ENCODE assay signal across 8 mouse cellular contexts in genomic region chr3:20661883-20662282, GRCm38 (mm10).
DNase-seq lines count a peak whose midpoint lies in the region; ATAC-seq and TF ChIP-seq lines count a peak whose summit lies in the region.

No protein-coding gene starts in this region.

- 18% methylated on average over 1 of the region's 1 CpGs for WGBS in stomach, postnatal 0 days

- TF ChIP-seq CTCF in stomach, postnatal 0 days (IDR thresholded peaks at IDR 0.05; ENCODE audit: low read depth): no peak

- H3K27ac ChIP-seq in stomach, postnatal 0 days (replicated peaks): no peak overlapping the region

- H3K36me3 ChIP-seq in stomach, postnatal 0 days (ENCODE audit: control insufficient read depth, insufficient read depth, low read length): no peaks in the 10 kb centered on the region

- no peaks in the 10 kb centered on the region for H3K27me3 ChIP-seq in stomach, postnatal 0 days (ENCODE audit: control insufficient read depth, insufficient read depth, low read length)

- no peaks in the 10 kb centered on the region for H3K4me1 ChIP-seq in stomach, postnatal 0 days (replicated peaks; ENCODE audit: control insufficient read depth, insufficient read depth)

- ATAC-seq in stomach, postnatal 0 days (ENCODE audit: low FRiP score, low TSS enrichment): peak; percentile 81

- no peak overlapping the region for H3K4me2 ChIP-seq in stomach, postnatal 0 days (replicated peaks; ENCODE audit: low read depth)

- peak; percentile 30 to 32 for DNase-seq in right cerebral cortex, adult 2 months (ENCODE audit: low spot score in 2 of 2)
- no peak for DNase-seq in right cerebral cortex, postnatal 36 days (ENCODE audit: low spot score in 2 of 2)
- DNase-seq in gastrocnemius, postnatal 25 days: peak; percentile 34
- peak; percentile 30 to 34 for DNase-seq in layer of hippocampus, adult 8-10 months (ENCODE audit: low spot score in 2 of 2)
- peak; percentile 26 for DNase-seq in stomach, postnatal 0 days (ENCODE audit: low spot score)
- DNase-seq in adrenal gland, postnatal 14 days: no peak
- DNase-seq in urinary bladder, postnatal 36 days (ENCODE audit: low spot score in 2 of 2): no peak
- DNase-seq in adipocyte (ENCODE audit: low spot score): no peak

- no peak for TF ChIP-seq EP300 in stomach, postnatal 0 days (optimal IDR thresholded peaks at IDR 0.05)

- no peak overlapping the region for H3K4me3 ChIP-seq in stomach, postnatal 0 days (ENCODE audit: low read depth, low read length)

- no peaks in the 10 kb centered on the region for H3K9me3 ChIP-seq in stomach, postnatal 0 days (ENCODE audit: control insufficient read depth, low read length)

- H3K9ac ChIP-seq in stomach, postnatal 0 days (ENCODE audit: low read length): no peak overlapping the region

Comparison
In these comparisons a context has a peak if more than half of its experiments do, and no peak if none do; other contexts are left out.
1. DNase-seq: peak in right cerebral cortex, adult 2 months (2 of 2), gastrocnemius, postnatal 25 days (single experiment), layer of hippocampus, adult 8-10 months (2 of 2) and stomach, postnatal 0 days (single experiment); none in right cerebral cortex, postnatal 36 days (0 of 2), adrenal gland, postnatal 14 days (single experiment), urinary bladder, postnatal 36 days (0 of 2) and adipocyte (single experiment).